Mouse (Mus musculus) midbrain, embryonic 14.5 days (tissue): ENCODE measurements at regions not wholly inside any gene's neighbourhood (a gene's known extent, or its start where the extent isn't known, plus 50 kb on each side); places are given as distances from the start of the nearest gene placed in this dataset.
A peak's percentile ranks its signal among the peaks of the same experiment; 100 is the strongest.

Experiments
- ATAC-seq: fragments of 200-750 bp; cut with Nextera tagmentation; 2 replicates; pipeline ENCODE4 v1.8.0; 2017; ENCODE audit warnings: moderate number of reproducible peaks, moderate library complexity; ENCODE audit not compliant: low FRiP score, low TSS enrichment
- DNase-seq: peaks from one replicate; pipeline ENCODE4 v3.0.0-alpha.2; 2015
- H3K27ac ChIP-seq: fragments of 300-500 bp; sonication (generic); replicated peaks from 2 replicates; pipeline ENCODE4 v1.5.1; 2014; ENCODE audit warnings: mild to moderate bottlenecking, low read depth, low read length, moderate library complexity
- H3K27me3 ChIP-seq: fragments of 300-500 bp; sonication (generic); 2 replicates; pipeline ENCODE4 v1.6.1; 2014; ENCODE audit warnings: low read length, control low read depth, mixed read lengths; ENCODE audit not compliant: control insufficient read depth, insufficient read depth
- H3K36me3 ChIP-seq: fragments of 300-500 bp; sonication (generic); 2 replicates; pipeline ENCODE4 v1.6.1; 2014; ENCODE audit warnings: low read length, control low read depth; ENCODE audit not compliant: control insufficient read depth, insufficient read depth
- H3K4me1 ChIP-seq: fragments of 300-500 bp; sonication (generic); 2 replicates; pipeline ENCODE4 v1.6.1; 2014; ENCODE audit warnings: mild to moderate bottlenecking, antibody characterized with exemption, low read length, control low read depth; ENCODE audit not compliant: control insufficient read depth, insufficient read depth
- H3K4me2 ChIP-seq: fragments of 300-500 bp; sonication (generic); 2 replicates; pipeline ENCODE4 v1.6.1; 2014; ENCODE audit warnings: mild to moderate bottlenecking, low read length, moderate library complexity
- H3K4me3 ChIP-seq: fragments of 300-500 bp; sonication (generic); replicated peaks from 2 replicates; pipeline ENCODE4 v1.5.1; 2014; ENCODE audit warnings: low read depth, low read length
- H3K9ac ChIP-seq: fragments of 300-500 bp; sonication (generic); replicated peaks from 2 replicates; pipeline ENCODE4 v1.6.1; 2014; ENCODE audit warnings: mild to moderate bottlenecking, low read length, moderate library complexity
- H3K9me3 ChIP-seq: fragments of 300-500 bp; sonication (generic); 2 replicates; pipeline ENCODE4 v1.6.1; 2016; ENCODE audit warnings: low read length, control low read depth, mixed read lengths; ENCODE audit not compliant: control insufficient read depth
- WGBS: fragments of 180-500 bp; shearing (Covaris S2); extraction: QIAGEN DNeasy Blood & Tissue Kit; methylation state at CpG from one replicate; pipeline ENCODE4 v1.1.7; 2014; 5-methylcytosine and 5-hydroxymethylcytosine counted together

- no peak for DNase-seq
- 92% methylated on average over 1 of the region's 1 CpGs for WGBS
- Histone ChIP-seq H3K4me3 (no peak overlapping the region), H3K4me1 (no peaks in the 10 kb centered on the region), H3K9ac (no peak overlapping the region), H3K9me3 (no peaks in the 10 kb centered on the region), H3K27me3 (no peaks in the 10 kb centered on the region), H3K27ac (no peak overlapping the region), H3K4me2 (no peak overlapping the region), H3K36me3 (no peaks in the 10 kb centered on the region)
- no peak for ATAC-seq
Measured at GRCm38 (mm10) chr15:42301956-42302355, 2167.8 kb downstream of the 9330182O14Rik start.

- Histone ChIP-seq H3K4me3 (no peak overlapping the region), H3K36me3 (no peaks in the 10 kb centered on the region), H3K4me1 (no peaks in the 10 kb centered on the region), H3K27ac (no peak overlapping the region), H3K9me3 (no peaks in the 10 kb centered on the region), H3K9ac (no peak overlapping the region), H3K27me3 (no peaks in the 10 kb centered on the region), H3K4me2 (no peak overlapping the region)
- 71% methylated on average over 3 of the region's 3 CpGs for WGBS
- ATAC-seq (no peak), DNase-seq (no peak)
Measured at GRCm38 (mm10) chr15:42304097-42304496, 2169.9 kb downstream of the 9330182O14Rik start.

GRCm38 (mm10) chr15:42309586-42309985, 2175.4 kb downstream of the 9330182O14Rik start:
- ATAC-seq (no peak), DNase-seq (peak; percentile 57)
- no peak overlapping the region for H3K9ac ChIP-seq
- no peaks in the 10 kb centered on the region for H3K9me3 ChIP-seq
- H3K4me1 ChIP-seq: no peaks in the 10 kb centered on the region
- no peak overlapping the region for H3K27ac ChIP-seq
- WGBS: 60% methylated on average over 5 of the region's 5 CpGs
- H3K27me3 ChIP-seq: no peaks in the 10 kb centered on the region
- no peaks in the 10 kb centered on the region for H3K36me3 ChIP-seq
- no peak overlapping the region for H3K4me2 ChIP-seq
- H3K4me3 ChIP-seq: no peak overlapping the region

GRCm38 (mm10) chr15:42311166-42311565, 2177.0 kb downstream of the 9330182O14Rik start:
- H3K27me3 ChIP-seq: no peaks in the 10 kb centered on the region
- no peak overlapping the region for H3K27ac ChIP-seq
- DNase-seq: no peak
- no peak for ATAC-seq
- 74% methylated on average over 4 of the region's 4 CpGs for WGBS
- H3K9me3 ChIP-seq: no peaks in the 10 kb centered on the region
- no peaks in the 10 kb centered on the region for H3K36me3 ChIP-seq
- no peak overlapping the region for H3K4me2 ChIP-seq
- no peak overlapping the region for H3K9ac ChIP-seq
- H3K4me1 ChIP-seq: no peaks in the 10 kb centered on the region
- no peak overlapping the region for H3K4me3 ChIP-seq

GRCm38 (mm10) chr15:42320349-42320748, 2186.2 kb downstream of the 9330182O14Rik start:
- H3K27ac ChIP-seq: no peak overlapping the region
- DNase-seq (no peak), ATAC-seq (no peak)
- peaks cover under 1% of the 10 kb centered on the region; the same call in 1 of the 2 replicates for H3K4me1 ChIP-seq
- no peaks in the 10 kb centered on the region for H3K27me3 ChIP-seq
- H3K4me2 ChIP-seq: no peak overlapping the region
- H3K9ac ChIP-seq: no peak overlapping the region
- no peak overlapping the region for H3K4me3 ChIP-seq
- no peaks in the 10 kb centered on the region for H3K9me3 ChIP-seq
- H3K36me3 ChIP-seq: no peaks in the 10 kb centered on the region
- 69% methylated on average over 1 of the region's 1 CpGs for WGBS

- WGBS: 82% methylated on average over 1 of the region's 1 CpGs
- H3K27me3 ChIP-seq: no peaks in the 10 kb centered on the region
- H3K27ac ChIP-seq: no peak overlapping the region
- H3K4me2 ChIP-seq: no peak overlapping the region
- H3K36me3 ChIP-seq: no peaks in the 10 kb centered on the region
- peaks cover 2% of the 10 kb centered on the region; the same call in 1 of the 2 replicates for H3K4me1 ChIP-seq
- H3K9me3 ChIP-seq: no peaks in the 10 kb centered on the region
- DNase-seq: no peak
- H3K4me3 ChIP-seq: no peak overlapping the region
- no peak overlapping the region for H3K9ac ChIP-seq
- ATAC-seq: no peak
Measured at GRCm38 (mm10) chr15:42322940-42323339, 2188.8 kb downstream of the 9330182O14Rik start.

- Histone ChIP-seq H3K4me2 (no peak overlapping the region), H3K27ac (no peak overlapping the region), H3K9me3 (no peaks in the 10 kb centered on the region), H3K36me3 (no peaks in the 10 kb centered on the region), H3K4me1 (peaks cover 2% of the 10 kb centered on the region; the same call in 1 of the 2 replicates), H3K4me3 (no peak overlapping the region), H3K27me3 (no peaks in the 10 kb centered on the region), H3K9ac (no peak overlapping the region)
- 63% methylated on average over 4 of the region's 4 CpGs for WGBS
- DNase-seq: peak; percentile 45
- ATAC-seq: no peak
Measured at GRCm38 (mm10) chr15:42325221-42325620, 2191.1 kb downstream of the 9330182O14Rik start.

- no peaks in the 10 kb centered on the region for H3K9me3 ChIP-seq
- no peak overlapping the region for H3K27ac ChIP-seq
- ATAC-seq (no peak), DNase-seq (no peak)
- WGBS: 91% methylated on average over 6 of the region's 6 CpGs
- H3K4me2 ChIP-seq: no peak overlapping the region
- H3K36me3 ChIP-seq: no peaks in the 10 kb centered on the region
- H3K4me3 ChIP-seq: no peak overlapping the region
- no peak overlapping the region for H3K9ac ChIP-seq
- H3K27me3 ChIP-seq: no peaks in the 10 kb centered on the region
- peaks cover 2% of the 10 kb centered on the region; the same call in 1 of the 2 replicates for H3K4me1 ChIP-seq
Measured at GRCm38 (mm10) chr15:42328535-42328934, 2194.4 kb downstream of the 9330182O14Rik start.

GRCm38 (mm10) chr15:42329742-42330141, 2195.6 kb downstream of the 9330182O14Rik start:
- DNase-seq: peak; percentile 8
- H3K27me3 ChIP-seq: no peaks in the 10 kb centered on the region
- H3K27ac ChIP-seq: no peak overlapping the region
- ATAC-seq: no peak
- no peaks in the 10 kb centered on the region for H3K9me3 ChIP-seq
- no peak overlapping the region for H3K4me3 ChIP-seq
- 78% methylated on average over 4 of the region's 4 CpGs for WGBS
- no peaks in the 10 kb centered on the region for H3K36me3 ChIP-seq
- no peak overlapping the region for H3K4me2 ChIP-seq
- peaks cover 2% of the 10 kb centered on the region; the same call in 1 of the 2 replicates for H3K4me1 ChIP-seq
- H3K9ac ChIP-seq: no peak overlapping the region
